Mouse (Mus musculus): ENCODE data around the gene Ctrc.

DNA sequence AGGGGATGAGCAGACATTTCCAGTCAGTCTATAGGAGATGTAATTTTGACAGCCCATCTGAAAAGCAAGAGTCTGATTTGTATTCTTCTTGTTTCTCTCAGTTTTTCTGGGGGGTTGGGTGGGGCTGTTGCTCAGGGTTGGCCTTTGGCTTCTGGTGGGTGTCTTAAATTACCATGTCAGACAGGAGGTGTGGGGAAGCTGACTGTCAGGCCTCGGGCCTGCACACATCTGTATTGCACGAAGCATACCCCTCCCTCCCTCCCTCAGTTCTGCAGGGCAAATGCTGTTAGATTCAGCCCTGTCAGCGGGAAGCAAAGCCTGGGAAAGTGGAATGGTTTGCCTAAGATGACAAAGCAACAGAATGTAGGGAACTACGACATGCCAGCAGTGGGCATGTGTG, 49.2 kb downstream of the Ctrc start:
- TF ChIP-seq CTCF (IDR thresholded peaks at IDR 0.05; ENCODE audit: insufficient read depth, low read depth, low read length): no peak
- TF ChIP-seq POLR2A (IDR thresholded peaks at IDR 0.05; ENCODE audit: insufficient read depth, low read depth, low read length): no peak

Measured in olfactory bulb, adult 2 months (tissue).